Mouse (Mus musculus): Measurements from ENCODE around the gene Rps6.
"Not testable (repeated sequence)": the region's sequence is repeated elsewhere in the genome, so short reads cannot be mapped to it uniquely, and the experiment has no call there.

The Rps6 gene

DNA sequence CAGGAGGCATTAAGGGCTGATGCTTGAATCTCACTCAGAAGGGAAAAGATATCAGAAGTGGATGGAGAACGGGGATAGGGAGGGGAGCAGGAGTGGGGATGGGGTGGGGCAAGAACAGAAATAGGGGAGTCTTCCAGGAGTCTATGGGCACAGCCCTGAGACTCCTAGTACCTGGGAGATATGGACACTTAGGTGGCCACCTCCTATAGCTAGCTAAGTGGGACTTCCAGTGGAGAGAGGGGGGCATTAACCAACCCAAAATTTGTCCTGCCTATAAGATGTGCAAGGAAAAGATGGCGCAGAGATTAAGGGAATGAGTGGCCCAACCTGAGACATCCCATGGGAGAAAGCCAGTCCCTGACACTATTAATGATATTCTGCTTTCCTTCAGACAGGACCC, 5.9 kb downstream of the Rps6 start:
- no peak for DNase-seq

DNA sequence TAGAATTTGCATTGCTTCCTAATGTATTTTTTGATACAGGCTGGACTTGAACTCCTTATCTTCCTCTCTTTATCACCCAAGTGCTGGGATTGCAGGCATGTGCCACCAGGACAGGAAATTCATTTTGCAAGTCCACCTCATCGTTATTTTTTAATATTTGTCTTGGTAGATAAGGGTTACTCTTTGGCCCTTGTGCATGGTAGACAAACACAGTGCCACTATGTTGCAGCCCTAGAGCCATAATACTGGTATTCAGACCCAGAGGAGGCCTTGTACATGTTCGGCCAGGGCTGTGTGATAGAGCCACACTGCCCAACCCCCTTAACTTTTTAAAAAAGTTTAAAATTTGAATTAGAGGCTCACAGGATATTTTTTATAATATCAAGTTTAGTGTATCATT, 10.0 kb downstream of the Rps6 start:
- DNase-seq: no peak

GRCm38 (mm10) chr4:86845384-86845783, 11.8 kb downstream of the Rps6 start:
- DNase-seq: no peak

- not testable (repeated sequence) for DNase-seq
Observed at GRCm38 (mm10) chr4:86841141-86841540, 16.1 kb downstream of the Rps6 start.

GRCm38 (mm10) chr4:86831896-86832295, 25.3 kb downstream of the Rps6 start:
- DNase-seq: no peak

DNA sequence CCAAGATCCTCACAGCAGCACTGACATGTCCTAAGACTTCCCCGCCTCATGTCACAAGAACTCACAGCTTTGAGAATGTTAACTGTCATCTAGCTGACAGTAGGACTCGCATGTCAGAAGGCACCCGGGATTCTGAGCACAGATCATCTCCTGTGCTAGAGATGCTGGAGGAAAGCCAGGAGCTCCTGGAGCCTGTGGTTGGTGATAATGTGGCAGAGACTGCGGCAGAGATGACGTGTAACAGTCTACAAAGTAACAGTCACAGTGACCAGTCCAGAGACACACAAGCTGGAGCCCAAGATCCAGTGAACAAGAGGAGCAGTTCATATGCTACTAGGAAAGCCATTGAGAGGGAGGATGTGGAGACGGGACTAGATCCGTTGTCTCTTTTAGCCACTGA, 32.1 kb downstream of the Rps6 start:
- no peak for DNase-seq

GRCm38 (mm10) chr4:86823169-86823568, 34.0 kb downstream of the Rps6 start:
- DNase-seq: no peak

GRCm38 (mm10) chr4:86814850-86815249, 42.4 kb downstream of the Rps6 start:
- DNase-seq: no peak

- no peak for DNase-seq
Observed at GRCm38 (mm10) chr4:86810604-86811003, 46.6 kb downstream of the Rps6 start.

Data from thymus, adult 18-20 months (tissue).